Mouse (Mus musculus) intestine, embryonic 15.5 days (tissue): ENCODE measurements around the gene E2f4. TPM values are rescaled to one million over a fixed set of nuclear protein-coding genes. Genes with fewer than 3 reads are reported as not detected.

Source experiments
- ATAC-seq: fragments of 200-750 bp; cut with Nextera tagmentation; 2 replicates; pipeline ENCODE4 v1.8.0; 2017; ENCODE audit warnings: moderate TSS enrichment, moderate library complexity
- H3K27ac ChIP-seq: fragments of 300-500 bp; sonication (generic); 2 replicates; pipeline ENCODE4 v1.5.1; 2015; ENCODE audit warnings: mild to moderate bottlenecking, inconsistent platforms
- H3K27me3 ChIP-seq: fragments of 300-500 bp; sonication (generic); replicated peaks from 2 replicates; pipeline ENCODE4 v1.6.1; 2015; ENCODE audit warnings: inconsistent platforms
- H3K36me3 ChIP-seq: fragments of 300-500 bp; sonication (generic); 2 replicates; pipeline ENCODE4 v1.6.1; 2015; ENCODE audit warnings: inconsistent platforms
- H3K4me1 ChIP-seq: fragments of 300-500 bp; sonication (generic); replicated peaks from 2 replicates; pipeline ENCODE4 v1.6.1; 2015; ENCODE audit warnings: inconsistent platforms
- H3K4me2 ChIP-seq: fragments of 300-500 bp; sonication (generic); replicated peaks from 2 replicates; pipeline ENCODE4 v1.6.1; 2015; ENCODE audit warnings: mild to moderate bottlenecking, inconsistent platforms
- H3K4me3 ChIP-seq: fragments of 300-500 bp; sonication (generic); replicated peaks from 2 replicates; pipeline ENCODE4 v1.5.1; 2015; ENCODE audit warnings: inconsistent platforms
- H3K9ac ChIP-seq: fragments of 300-500 bp; sonication (generic); 2 replicates; pipeline ENCODE4 v1.6.1; 2015; ENCODE audit warnings: inconsistent platforms
- H3K9me3 ChIP-seq: fragments of 300-500 bp; sonication (generic); 2 replicates; pipeline ENCODE4 v1.6.1; 2016; ENCODE audit warnings: inconsistent platforms
- WGBS: fragments of 180-500 bp; shearing (Covaris S2); methylation state at CpG from one replicate; pipeline ENCODE4 v1.1.7; 2015; 5-methylcytosine and 5-hydroxymethylcytosine counted together
- polyA plus RNA-seq: library from polyadenylated mRNA; unstranded; fragments of >200 nt; fragmentation: Nextera tagmentation; extraction: Ambion mirVana; gene quantifications from 2 replicates; pipeline ENCODE4 v1.2.1, GENCODE M21; 2015

E2f4 gene
- polyA plus RNA-seq, 1 experiment from 2014 or later: 84.9 TPM

DNA sequence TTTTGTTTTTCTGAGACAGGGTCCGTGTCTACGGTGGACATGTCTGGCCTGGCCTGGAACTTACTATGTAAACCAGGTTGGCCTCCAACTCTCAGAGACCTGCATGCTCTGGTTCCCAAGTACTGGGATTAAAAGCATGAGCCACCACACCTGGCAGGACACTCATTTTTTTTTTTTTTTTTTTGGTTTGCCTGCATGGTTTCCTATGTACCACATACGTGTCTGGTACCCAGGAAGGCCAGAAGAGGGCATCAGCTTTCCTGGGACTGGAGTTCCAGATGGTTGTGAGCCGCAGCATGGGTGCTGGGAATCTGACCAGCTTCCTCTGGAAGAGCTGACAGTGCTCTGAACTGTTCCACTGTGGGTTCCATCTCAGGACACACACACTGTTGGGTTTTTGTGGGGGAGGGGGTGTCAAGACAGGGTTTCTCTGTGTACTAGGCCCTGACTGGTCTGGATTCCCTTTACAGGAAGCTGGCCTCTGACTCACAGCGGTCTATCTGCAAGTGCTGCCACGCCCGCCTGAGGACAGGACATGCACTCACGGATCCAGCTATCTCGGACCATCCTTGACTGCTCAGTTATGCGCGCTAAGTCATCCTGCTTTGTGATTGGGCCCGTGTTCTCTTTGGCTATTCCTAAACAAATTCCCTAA is 36.0 kb upstream of the E2f4 start:
- no peak overlapping the region for H3K27ac ChIP-seq
- H3K27me3 ChIP-seq: peaks cover 16% of the 10 kb centered on the region
- H3K4me3 ChIP-seq: no peak overlapping the region
- H3K4me2 ChIP-seq: no peak overlapping the region
- no peaks in the 10 kb centered on the region for H3K9me3 ChIP-seq
- H3K9ac ChIP-seq: no peak overlapping the region
- 86% methylated on average over 12 of the region's 12 CpGs for WGBS
- no peaks in the 10 kb centered on the region for H3K36me3 ChIP-seq
- H3K4me1 ChIP-seq: peaks cover 19% of the 10 kb centered on the region
- ATAC-seq: no peak

DNA sequence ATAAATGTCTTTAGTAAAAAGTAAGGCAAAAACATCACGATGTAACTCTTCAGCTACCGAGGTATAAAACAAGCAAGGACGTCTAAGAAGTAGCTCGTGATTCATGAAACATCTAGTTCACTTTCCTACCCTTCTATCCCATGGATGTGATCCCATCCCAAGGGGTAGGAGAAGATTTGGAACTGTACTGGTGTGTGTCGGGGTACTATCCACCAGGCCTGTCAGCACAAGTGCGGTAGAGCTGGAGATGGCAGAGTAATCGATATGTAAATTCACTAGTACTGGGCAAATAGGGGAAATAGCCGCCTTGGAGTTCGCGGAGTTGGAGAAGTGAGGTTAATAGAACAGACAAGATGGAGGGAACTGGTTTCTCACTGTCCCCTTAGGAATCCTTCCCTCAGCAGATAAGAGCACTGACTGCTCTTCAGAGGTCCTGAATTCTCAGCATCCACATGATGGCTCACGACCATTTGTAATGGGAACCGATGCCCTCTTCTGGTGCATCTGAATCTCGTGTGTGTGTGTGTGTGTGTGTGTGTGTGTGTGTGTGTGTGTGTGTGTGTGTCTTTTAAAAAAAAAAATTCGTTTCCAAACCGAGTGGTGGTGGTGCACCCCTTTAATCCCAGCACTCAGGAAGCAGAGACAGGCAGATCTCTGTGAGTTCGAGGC is 34.1 kb upstream of the E2f4 start:
- peak overlapping the region; percentile 78 for H3K4me2 ChIP-seq
- peaks cover 30% of the 10 kb centered on the region for H3K27me3 ChIP-seq
- WGBS: 44% methylated on average over 16 of the region's 16 CpGs
- no peak overlapping the region for H3K9ac ChIP-seq
- H3K4me1 ChIP-seq: peaks cover 24% of the 10 kb centered on the region
- H3K4me3 ChIP-seq: peak overlapping the region; percentile 63
- H3K36me3 ChIP-seq: no peaks in the 10 kb centered on the region
- ATAC-seq: no peak
- H3K27ac ChIP-seq: no peak overlapping the region
- H3K9me3 ChIP-seq: no peaks in the 10 kb centered on the region

DNA sequence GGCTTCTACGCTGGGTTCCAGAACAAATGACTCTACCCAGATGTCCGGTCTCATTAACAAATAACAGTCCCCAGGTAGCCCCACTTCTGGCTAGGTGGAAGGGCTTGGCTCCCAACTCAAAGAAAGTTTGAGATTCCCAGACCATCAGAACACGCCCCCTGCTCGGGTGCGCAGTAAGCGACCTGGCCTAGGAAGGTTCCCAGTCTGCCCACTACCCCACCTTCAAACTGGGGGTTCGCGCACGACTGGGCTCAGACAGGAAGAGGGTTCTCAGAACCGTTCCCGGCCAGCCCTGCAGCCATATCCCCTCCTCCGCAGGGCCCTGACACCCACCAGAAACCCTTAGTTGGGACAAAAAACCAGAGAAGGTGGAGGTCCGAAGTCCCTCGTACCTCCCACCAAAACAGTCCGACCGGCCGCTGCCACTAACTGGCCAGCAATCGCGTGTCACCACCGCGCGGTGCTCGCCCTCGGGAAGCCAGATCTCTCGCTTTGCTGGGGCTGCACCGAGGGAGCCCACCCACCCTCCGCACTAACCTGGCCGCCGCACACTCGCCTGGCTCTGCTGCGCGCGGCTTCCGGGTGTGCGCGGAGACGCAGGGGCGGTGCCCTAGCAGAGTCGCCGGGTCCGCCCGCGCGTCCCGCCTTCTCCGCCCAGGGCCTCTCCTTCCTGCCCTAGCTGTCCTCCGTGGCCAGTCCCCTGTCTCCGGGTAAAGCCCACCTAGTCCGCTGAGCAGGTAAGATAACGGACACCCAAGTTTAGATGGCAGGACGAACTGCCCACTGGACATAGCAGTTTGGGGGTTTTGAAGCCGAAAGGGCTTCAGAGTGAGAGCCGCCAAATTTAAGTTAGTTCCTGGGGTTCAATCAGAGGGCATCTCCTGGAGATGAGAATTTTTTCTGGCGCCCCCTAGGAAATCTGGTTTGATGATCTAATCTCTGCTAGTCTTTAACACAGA is 33.2 kb upstream of the E2f4 start, which contains the start of the genes Tradd and Fbxl8:
Tradd (minus strand) TSS at position 586 of the 959 bp plus-strand sequence.
Fbxl8 (plus strand) TSS at position 625 of the 959 bp plus-strand sequence.
- peak within 1 kb of the TSS; percentile 63 for H3K4me3 ChIP-seq
- peaks cover 29% of the 10 kb centered on the region for H3K4me1 ChIP-seq
- H3K4me2 ChIP-seq: peak within 1 kb of the TSS; percentile 78
- ATAC-seq: peak; percentile 86
- peaks cover 30% of the 10 kb centered on the region for H3K27me3 ChIP-seq
- H3K36me3 ChIP-seq: no peaks in the 10 kb centered on the region
- no peaks in the 10 kb centered on the region for H3K9me3 ChIP-seq
- H3K27ac ChIP-seq: no peak within 1 kb of the TSS
- WGBS: under 1% methylated on average over 54 of the region's 54 CpGs
- peak within 1 kb of the TSS; percentile 63 for H3K9ac ChIP-seq

DNA sequence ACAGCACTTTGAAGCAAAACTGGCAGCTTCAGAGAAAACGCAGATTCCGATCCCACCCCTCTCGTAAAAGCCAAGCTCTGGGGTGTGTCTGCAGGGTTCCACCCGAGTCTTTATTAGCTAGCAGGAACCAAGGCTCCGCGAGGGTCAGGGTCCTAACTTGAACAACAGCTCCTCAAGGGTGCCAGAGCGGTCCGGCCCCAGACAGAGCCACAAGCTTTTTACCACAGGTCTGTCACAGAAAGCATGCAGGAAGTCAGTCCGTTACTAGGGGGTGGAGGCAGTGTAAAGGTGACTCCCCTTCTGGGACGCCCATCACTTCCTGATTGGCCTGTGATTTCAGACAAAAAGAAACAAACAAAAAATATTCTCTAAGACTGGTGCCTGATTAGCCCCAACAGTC is 32.3 kb upstream of the E2f4 start:
- peak; percentile 23 for ATAC-seq
- WGBS: 8% methylated on average over 10 of the region's 10 CpGs
- H3K36me3 ChIP-seq: no peaks in the 10 kb centered on the region
- H3K9me3 ChIP-seq: no peaks in the 10 kb centered on the region
- H3K9ac ChIP-seq: peak overlapping the region; percentile 31; the same call in 1 of the 2 replicates
- peaks cover 36% of the 10 kb centered on the region for H3K27me3 ChIP-seq
- peak overlapping the region; percentile 78 for H3K4me2 ChIP-seq
- H3K4me3 ChIP-seq: peak overlapping the region; percentile 63
- H3K4me1 ChIP-seq: peaks cover 28% of the 10 kb centered on the region
- no peak overlapping the region for H3K27ac ChIP-seq

DNA sequence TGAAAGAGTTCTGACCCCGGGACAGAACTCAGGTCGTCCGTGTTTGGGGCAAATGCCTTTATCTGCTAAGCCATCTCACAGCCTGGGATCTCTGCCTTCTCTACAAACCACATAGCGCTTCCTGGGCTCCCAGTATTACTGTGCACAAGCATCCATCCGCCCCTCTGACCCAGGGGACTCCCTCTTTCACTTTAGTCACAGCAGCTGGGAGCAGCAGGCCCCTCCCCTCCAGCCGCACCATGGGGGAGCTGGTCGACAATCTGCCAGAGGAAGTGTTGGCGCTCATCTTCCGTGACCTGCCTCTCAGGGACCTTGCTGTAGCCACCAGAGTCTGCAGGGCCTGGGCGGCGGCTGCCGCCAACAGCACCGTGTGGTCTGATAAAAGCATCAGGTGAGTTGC is 30.7 kb upstream of the E2f4 start:
- Histone ChIP-seq H3K9ac (no peak overlapping the region), H3K27ac (no peak overlapping the region), H3K9me3 (no peaks in the 10 kb centered on the region), H3K36me3 (no peaks in the 10 kb centered on the region), H3K27me3 (peaks cover 49% of the 10 kb centered on the region), H3K4me1 (peaks cover 36% of the 10 kb centered on the region), H3K4me2 (no peak overlapping the region), H3K4me3 (no peak overlapping the region)
- 42% methylated on average over 13 of the region's 13 CpGs for WGBS
- ATAC-seq: no peak

DNA sequence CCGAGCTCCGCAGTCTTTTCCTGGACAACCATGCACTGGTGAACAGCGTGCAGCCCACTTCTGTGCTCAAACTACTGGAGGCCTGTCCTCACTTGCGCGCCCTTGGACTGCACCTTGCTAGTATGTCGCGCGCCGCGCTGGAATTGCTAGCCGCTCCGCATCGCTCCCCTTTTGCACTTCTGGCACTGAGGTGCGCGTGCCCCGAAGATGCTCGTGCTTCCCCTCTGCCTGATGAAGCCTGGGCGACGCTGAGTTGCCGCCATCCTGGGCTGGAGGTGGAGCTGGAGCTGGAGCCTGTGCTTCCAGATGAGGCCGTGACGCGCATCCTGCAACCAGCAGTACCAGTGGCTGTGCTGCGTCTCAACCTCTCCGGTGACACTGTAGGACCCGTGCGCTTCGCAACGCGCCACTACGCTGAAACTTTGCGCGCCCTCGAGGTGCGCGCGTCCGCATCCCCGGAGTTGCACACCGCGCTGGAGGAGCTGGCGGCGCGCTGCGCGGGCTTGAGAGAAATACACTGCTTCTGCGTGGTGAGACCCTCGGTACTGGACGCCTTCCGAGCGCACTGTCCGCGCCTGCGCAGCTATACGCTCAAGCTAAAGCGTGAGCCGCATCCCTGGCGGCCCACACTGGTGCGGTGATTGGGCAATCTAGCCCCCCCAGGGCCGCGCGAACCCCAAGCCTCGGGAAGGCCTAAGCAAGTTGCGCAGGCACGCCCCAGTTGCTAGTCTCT is 29.0 kb upstream of the E2f4 start:
- H3K27me3 ChIP-seq: peaks cover 60% of the 10 kb centered on the region
- H3K9me3 ChIP-seq: no peaks in the 10 kb centered on the region
- peak overlapping the region; percentile 17 for H3K9ac ChIP-seq
- peaks cover 34% of the 10 kb centered on the region for H3K4me1 ChIP-seq
- peak; percentile 11; the same call in 1 of the 2 replicates for ATAC-seq
- H3K27ac ChIP-seq: no peak overlapping the region
- no peaks in the 10 kb centered on the region for H3K36me3 ChIP-seq
- peak overlapping the region; percentile 90 for H3K4me2 ChIP-seq
- H3K4me3 ChIP-seq: peak overlapping the region; percentile 41
- 3% methylated on average over 65 of the region's 65 CpGs for WGBS

- peaks cover 64% of the 10 kb centered on the region for H3K27me3 ChIP-seq
- ATAC-seq: 0 out of 2 replicates have a peak, but pooled peaks have one; percentile 9
- H3K4me2 ChIP-seq: peak overlapping the region; percentile 90
- H3K36me3 ChIP-seq: no peaks in the 10 kb centered on the region
- H3K9me3 ChIP-seq: no peaks in the 10 kb centered on the region
- H3K9ac ChIP-seq: peak overlapping the region; percentile 17
- 7% methylated on average over 10 of the region's 10 CpGs for WGBS
- H3K4me3 ChIP-seq: peak overlapping the region; percentile 41
- H3K27ac ChIP-seq: no peak overlapping the region
- H3K4me1 ChIP-seq: peaks cover 34% of the 10 kb centered on the region
Observed at GRCm38 (mm10) chr8:105269075-105269458, 28.4 kb upstream of the E2f4 start.

GRCm38 (mm10) chr8:105269461-105269947 is 28.0 kb upstream of the E2f4 start, which contains the start of gene Hsf4:
TSS of gene Hsf4 (plus strand) at chr8:105269801.
- Histone ChIP-seq H3K4me1 (peaks cover 34% of the 10 kb centered on the region), H3K9me3 (no peaks in the 10 kb centered on the region), H3K27me3 (peaks cover 68% of the 10 kb centered on the region), H3K9ac (peak within 1 kb of the TSS; percentile 40), H3K4me3 (peak within 1 kb of the TSS; percentile 41), H3K4me2 (peak within 1 kb of the TSS; percentile 90), H3K36me3 (no peaks in the 10 kb centered on the region), H3K27ac (no peak within 1 kb of the TSS)
- peak; percentile 57 for ATAC-seq
- 2% methylated on average over 42 of the region's 42 CpGs for WGBS

DNA sequence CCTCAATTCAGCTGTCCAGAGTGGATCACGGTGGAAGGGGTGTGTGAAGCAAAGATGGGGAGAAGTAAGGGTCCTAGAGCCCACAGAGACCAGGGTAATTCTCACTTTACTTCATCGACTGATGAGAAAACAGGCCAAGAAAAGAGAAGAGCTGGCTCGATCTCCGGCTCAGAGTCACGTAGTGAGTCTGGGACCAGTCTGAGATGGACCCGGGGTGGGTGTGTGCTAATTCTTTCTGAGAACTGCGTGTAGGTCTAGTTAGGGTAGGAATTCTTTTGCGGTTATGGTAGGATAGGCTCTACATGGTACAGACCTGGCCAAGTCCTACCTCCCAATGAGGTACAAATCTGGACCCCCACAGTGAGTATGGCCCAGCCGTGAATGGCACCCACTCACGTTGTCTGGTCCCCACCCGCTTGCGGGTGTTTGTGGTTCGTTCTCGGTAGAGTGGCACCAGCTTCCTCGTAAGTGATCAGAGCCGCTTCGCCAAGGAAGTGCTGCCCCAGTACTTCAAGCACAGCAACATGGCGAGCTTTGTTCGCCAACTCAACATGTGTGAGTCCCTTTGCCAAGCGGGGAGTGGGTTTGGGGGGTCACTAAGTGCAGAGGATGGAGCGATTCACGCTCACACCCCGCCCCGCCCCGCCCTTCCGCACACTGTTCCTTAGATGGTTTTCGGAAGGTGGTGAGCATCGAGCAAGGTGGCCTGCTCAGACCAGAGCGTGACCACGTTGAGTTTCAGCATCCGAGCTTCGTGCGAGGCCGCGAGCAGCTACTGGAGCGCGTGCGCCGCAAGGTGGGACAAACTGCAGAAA is 27.2 kb upstream of the E2f4 start:
- Histone ChIP-seq H3K27ac (no peak overlapping the region), H3K4me2 (peak overlapping the region; percentile 90), H3K9ac (peak overlapping the region; percentile 40), H3K27me3 (peaks cover 77% of the 10 kb centered on the region), H3K4me3 (peak overlapping the region; percentile 41), H3K36me3 (no peaks in the 10 kb centered on the region), H3K9me3 (no peaks in the 10 kb centered on the region), H3K4me1 (peaks cover 31% of the 10 kb centered on the region)
- no peak for ATAC-seq
- 4% methylated on average over 39 of the region's 39 CpGs for WGBS

DNA sequence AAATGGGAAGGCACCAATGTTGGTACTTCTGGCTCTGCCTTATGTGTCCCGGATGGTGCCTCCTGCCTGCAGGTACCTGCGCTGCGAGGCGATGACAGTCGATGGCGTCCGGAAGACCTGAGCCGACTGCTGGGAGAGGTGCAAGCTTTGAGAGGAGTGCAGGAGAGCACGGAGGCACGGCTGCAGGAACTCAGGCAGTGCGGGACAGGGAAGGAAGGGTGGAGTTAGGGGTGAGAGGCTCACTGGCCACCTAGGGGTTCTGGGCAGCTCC is 26.6 kb upstream of the E2f4 start:
- no peak for ATAC-seq
- no peaks in the 10 kb centered on the region for H3K36me3 ChIP-seq
- 0 out of 2 replicates have a peak overlapping the region, but pooled peaks have one; percentile 6 for H3K4me3 ChIP-seq
- H3K27ac ChIP-seq: no peak overlapping the region
- no peaks in the 10 kb centered on the region for H3K9me3 ChIP-seq
- under 1% methylated on average over 11 of the region's 11 CpGs for WGBS
- peaks cover 82% of the 10 kb centered on the region for H3K27me3 ChIP-seq
- peak overlapping the region; percentile 31 for H3K4me2 ChIP-seq
- no peak overlapping the region for H3K9ac ChIP-seq
- H3K4me1 ChIP-seq: peaks cover 36% of the 10 kb centered on the region

GRCm38 (mm10) chr8:105275387-105275786 is 22.1 kb upstream of the E2f4 start:
- H3K27me3 ChIP-seq: peaks cover 87% of the 10 kb centered on the region
- H3K27ac ChIP-seq: no peak overlapping the region
- H3K9ac ChIP-seq: no peak overlapping the region
- no peaks in the 10 kb centered on the region for H3K9me3 ChIP-seq
- WGBS: 10% methylated on average over 11 of the region's 11 CpGs
- no peak for ATAC-seq
- peak overlapping the region; percentile 43; the same call in 1 of the 2 replicates for H3K4me3 ChIP-seq
- no peaks in the 10 kb centered on the region for H3K36me3 ChIP-seq
- peaks cover 29% of the 10 kb centered on the region for H3K4me1 ChIP-seq
- H3K4me2 ChIP-seq: peak overlapping the region; percentile 84
